Mouse (Mus musculus) heart, postnatal 0 days (tissue): ENCODE data around the gene Ercc6l2. TPM values are rescaled to one million over a fixed set of nuclear protein-coding genes. Genes with fewer than 3 reads are reported as not detected.

Experiments
- ATAC-seq: fragments of 200-750 bp; cut with Nextera tagmentation; 2 replicates; pipeline ENCODE4 v1.8.0; 2017; ENCODE audit warnings: low read depth, moderate number of reproducible peaks, moderate library complexity; ENCODE audit not compliant: insufficient read depth
- DNase-seq: peaks from one replicate; pipeline ENCODE4 v3.0.0-alpha.2; 2016; ENCODE audit warnings: low spot score
- H3K27ac ChIP-seq: fragments of 300-500 bp; sonication (generic); 2 replicates; pipeline ENCODE4 v1.5.1; 2014; ENCODE audit warnings: low read depth, mild to moderate bottlenecking
- H3K27me3 ChIP-seq: fragments of 300-500 bp; sonication (generic); 2 replicates; pipeline ENCODE4 v1.6.1; 2014; ENCODE audit warnings: low read length, mixed read lengths; ENCODE audit not compliant: control insufficient read depth, insufficient read depth
- H3K36me3 ChIP-seq: fragments of 300-500 bp; sonication (generic); replicated peaks from 2 replicates; pipeline ENCODE4 v1.6.1; 2014; ENCODE audit warnings: low read length, mixed read lengths; ENCODE audit not compliant: control insufficient read depth, insufficient read depth
- H3K4me1 ChIP-seq: fragments of 300-500 bp; sonication (generic); 2 replicates; pipeline ENCODE4 v1.6.1; 2014; ENCODE audit warnings: antibody characterized with exemption; ENCODE audit not compliant: control insufficient read depth, insufficient read depth
- H3K4me2 ChIP-seq: fragments of 300-500 bp; sonication (generic); 2 replicates; pipeline ENCODE4 v1.6.1; 2014; ENCODE audit warnings: low read depth, mild to moderate bottlenecking, low read length, moderate library complexity
- H3K4me3 ChIP-seq: fragments of 300-500 bp; sonication (generic); 2 replicates; pipeline ENCODE4 v1.5.1; 2014; ENCODE audit warnings: low read depth, low read length
- H3K9ac ChIP-seq: fragments of 300-500 bp; sonication (generic); replicated peaks from 2 replicates; pipeline ENCODE4 v1.6.1; 2014; ENCODE audit warnings: low read depth, low read length, mixed read lengths
- H3K9me3 ChIP-seq: fragments of 300-500 bp; sonication (generic); replicated peaks from 2 replicates; pipeline ENCODE4 v1.6.1; 2016; ENCODE audit warnings: low read length; ENCODE audit not compliant: control insufficient read depth
- CTCF ChIP-seq: IDR thresholded peaks from 2 replicates; pipeline ENCODE4 v1.5.1; 2016; ENCODE audit warnings: antibody characterized with exemption, control low read depth, low read depth
- EP300 ChIP-seq: IDR thresholded peaks from 2 replicates; pipeline ENCODE4 v1.6.1; 2016; ENCODE audit warnings: antibody characterized with exemption, low read depth
- WGBS: fragments of 180-500 bp; shearing (Covaris S2); extraction: QIAGEN DNeasy Blood & Tissue Kit; methylation state at CpG from one replicate; pipeline ENCODE4 v1.1.7; 2014; 5-methylcytosine and 5-hydroxymethylcytosine counted together
- polyA plus RNA-seq: library from polyadenylated mRNA; unstranded; fragments of >200 nt; fragmentation: Nextera tagmentation; extraction: Ambion mirVana; gene quantifications from 2 replicates; pipeline ENCODE4 v1.2.1, GENCODE M21; 2015
- total RNA-seq: library from RNA; depleted of rRNA; stranded (reverse); fragments of >200 nt; gene quantifications from 2 replicates; pipeline ENCODE4 v1.2.3, GENCODE M21; 2014; ENCODE audit warnings: low replicate concordance

Ercc6l2 gene
- total and polyA plus RNA-seq, 2 experiments from 2014 or later = 5.8 to 6.2 TPM

GRCm38 (mm10) chr13:63886429-63887052 lies 71.5 kb downstream of the Ercc6l2 start:
- ATAC-seq = no peak
- Histone ChIP-seq H3K9ac (no peak overlapping the region), H3K4me3 (no peak overlapping the region), H3K27me3 (no peaks in the 10 kb centered on the region), H3K36me3 (peaks cover 7% of the 10 kb centered on the region; the same call in 1 of the 2 replicates), H3K9me3 (no peaks in the 10 kb centered on the region; the same call in 1 of the 2 replicates), H3K27ac (no peak overlapping the region), H3K4me1 (no peaks in the 10 kb centered on the region), H3K4me2 (no peak overlapping the region)
- TF ChIP-seq EP300 (no peak), CTCF (no peak)
- 80% methylated on average over 3 of the region's 3 CpGs for WGBS
- no peak for DNase-seq

GRCm38 (mm10) chr13:63900679-63901302 lies 85.8 kb downstream of the Ercc6l2 start:
- Histone ChIP-seq H3K4me1 (peaks cover 11% of the 10 kb centered on the region), H3K27me3 (no peaks in the 10 kb centered on the region), H3K9me3 (no peaks in the 10 kb centered on the region), H3K9ac (peak overlapping the region; percentile 49; the same call in 1 of the 2 replicates), H3K27ac (no peak overlapping the region), H3K4me2 (peak overlapping the region; percentile 79), H3K4me3 (peak overlapping the region; percentile 36), H3K36me3 (no peaks in the 10 kb centered on the region)
- DNase-seq (no peak), ATAC-seq (peak; percentile 16; the same call in 1 of the 2 replicates)
- no peak for TF ChIP-seq EP300
- TF ChIP-seq CTCF = no peak
- 16% methylated on average over 12 of the region's 12 CpGs for WGBS

GRCm38 (mm10) chr13:63901303-63901713 lies 86.3 kb downstream of the Ercc6l2 start:
- Histone ChIP-seq H3K36me3 (no peaks in the 10 kb centered on the region), H3K27me3 (no peaks in the 10 kb centered on the region), H3K9me3 (no peaks in the 10 kb centered on the region), H3K9ac (peak overlapping the region; percentile 49), H3K4me1 (peaks cover 11% of the 10 kb centered on the region), H3K4me2 (peak overlapping the region; percentile 79), H3K27ac (peak overlapping the region; percentile 60; the same call in 1 of the 2 replicates), H3K4me3 (peak overlapping the region; percentile 36)
- DNase-seq (peak; percentile 59), ATAC-seq (peak; percentile 76)
- WGBS = 3% methylated on average over 17 of the region's 17 CpGs
- no peak for TF ChIP-seq EP300
- TF ChIP-seq CTCF = peak; percentile 46

- Histone ChIP-seq H3K9ac (peak overlapping the region; percentile 49), H3K9me3 (no peaks in the 10 kb centered on the region), H3K4me1 (peaks cover 16% of the 10 kb centered on the region), H3K36me3 (no peaks in the 10 kb centered on the region), H3K27me3 (no peaks in the 10 kb centered on the region), H3K27ac (peak overlapping the region; percentile 60), H3K4me2 (peak overlapping the region; percentile 79), H3K4me3 (peak overlapping the region; percentile 36)
- ATAC-seq = peak; percentile 62
- 16% methylated on average over 28 of the region's 28 CpGs for WGBS
- no peak for TF ChIP-seq CTCF
- no peak for TF ChIP-seq EP300
- DNase-seq = peak; percentile 42
These were observed 86.9 kb downstream of the Ercc6l2 start for GRCm38 (mm10) chr13:63901714-63902597.

GRCm38 (mm10) chr13:63906516-63906915 lies 91.5 kb downstream of the Ercc6l2 start:
- Histone ChIP-seq H3K27ac (no peak overlapping the region), H3K36me3 (no peaks in the 10 kb centered on the region), H3K4me2 (no peak overlapping the region), H3K4me1 (peaks cover 13% of the 10 kb centered on the region), H3K9ac (no peak overlapping the region), H3K9me3 (no peaks in the 10 kb centered on the region), H3K4me3 (no peak overlapping the region), H3K27me3 (no peaks in the 10 kb centered on the region)
- WGBS = 57% methylated on average over 4 of the region's 4 CpGs
- no peak for DNase-seq
- TF ChIP-seq EP300 = no peak
- TF ChIP-seq CTCF = no peak
- ATAC-seq = no peak
